Mouse (Mus musculus) cortical plate, adult 2 months (tissue): ENCODE data around the gene Shank1. TPM values are rescaled to one million over a fixed set of nuclear protein-coding genes. Genes with fewer than 3 reads are reported as not detected.

Source experiments
- H3K27ac ChIP-seq: fragments of 200-500 bp; 2 replicates; pipeline ENCODE4 v1.5.1; 2012; ENCODE audit warnings: low read length, control low read depth, inconsistent platforms; ENCODE audit not compliant: insufficient read depth
- H3K4me1 ChIP-seq: fragments of 200-500 bp; 2 replicates; pipeline ENCODE4 v1.6.1; 2011; ENCODE audit warnings: low read length; ENCODE audit not compliant: control insufficient read depth, insufficient read depth
- H3K4me3 ChIP-seq: fragments of 200-500 bp; 2 replicates; pipeline ENCODE4 v1.5.1; 2011; ENCODE audit warnings: mild to moderate bottlenecking, low read length, control low read depth; ENCODE audit not compliant: insufficient read depth
- CTCF ChIP-seq: fragments of 200-500 bp; IDR thresholded peaks from 2 replicates; pipeline ENCODE4 v1.5.1; 2011; ENCODE audit warnings: mild to moderate bottlenecking, control low read depth, low read length; ENCODE audit not compliant: insufficient read depth; ENCODE audit errors: extremely low read depth
- POLR2A ChIP-seq: fragments of 200-500 bp; IDR thresholded peaks from 2 replicates; pipeline ENCODE4 v1.6.1; 2011; ENCODE audit warnings: mild to moderate bottlenecking, low read length, control low read depth; ENCODE audit not compliant: insufficient read depth; ENCODE audit errors: extremely low read depth
- polyA plus RNA-seq: library from polyadenylated mRNA; depleted of rRNA; stranded (reverse); fragments of >200 nt; gene quantifications from 2 replicates; pipeline ENCODE4 v1.2.3, GENCODE M21; 2012

Gene Shank1
- polyA plus RNA-seq, 1 experiment, result 106 TPM

DNA sequence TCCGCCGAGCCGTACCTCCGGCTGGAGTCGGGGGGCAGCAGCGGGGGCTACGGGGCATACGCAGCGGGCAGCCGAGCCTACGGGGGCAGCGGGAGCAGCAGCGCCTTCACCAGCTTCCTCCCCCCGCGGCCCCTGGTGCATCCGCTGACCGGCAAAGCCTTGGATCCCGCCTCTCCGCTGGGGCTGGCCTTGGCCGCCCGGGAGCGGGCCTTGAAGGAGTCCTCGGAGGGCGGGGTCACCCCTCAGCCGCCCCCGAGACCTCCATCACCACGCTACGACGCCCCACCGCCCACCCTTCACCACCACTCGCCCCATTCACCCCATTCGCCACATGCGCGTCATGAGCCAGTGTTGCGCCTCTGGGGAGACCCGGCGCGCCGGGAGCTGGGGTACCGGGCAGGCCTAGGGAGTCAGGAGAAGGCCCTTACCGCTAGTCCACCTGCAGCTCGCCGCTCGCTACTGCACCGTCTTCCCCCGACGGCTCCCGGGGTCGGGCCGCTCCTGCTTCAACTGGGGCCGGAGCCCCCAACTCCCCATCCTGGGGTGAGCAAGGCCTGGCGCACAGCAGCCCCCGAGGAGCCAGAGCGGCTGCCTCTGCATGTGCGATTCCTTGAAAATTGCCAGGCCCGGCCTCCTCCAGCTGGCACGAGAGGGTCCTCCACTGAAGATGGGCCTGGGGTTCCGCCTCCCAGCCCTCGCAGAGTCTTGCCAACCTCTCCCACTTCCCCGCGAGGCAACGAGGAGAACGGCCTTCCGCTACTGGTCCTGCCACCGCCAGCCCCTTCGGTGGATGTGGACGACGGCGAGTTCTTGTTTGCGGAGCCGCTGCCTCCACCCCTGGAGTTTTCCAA lies 42.9 kb downstream of the Shank1 start:
- H3K4me1 ChIP-seq, result no peaks in the 10 kb centered on the region
- TF ChIP-seq POLR2A (no peak), CTCF (no peak)
- no peak overlapping the region for H3K4me3 ChIP-seq
- no peak overlapping the region for H3K27ac ChIP-seq

- TF ChIP-seq CTCF, result no peak
- no peak for TF ChIP-seq POLR2A
- Histone ChIP-seq H3K4me3 (no peak overlapping the region), H3K27ac (no peak overlapping the region), H3K4me1 (no peaks in the 10 kb centered on the region)
These were observed 43.7 kb downstream of the Shank1 start for GRCm38 (mm10) chr7:44353601-44354340.

DNA sequence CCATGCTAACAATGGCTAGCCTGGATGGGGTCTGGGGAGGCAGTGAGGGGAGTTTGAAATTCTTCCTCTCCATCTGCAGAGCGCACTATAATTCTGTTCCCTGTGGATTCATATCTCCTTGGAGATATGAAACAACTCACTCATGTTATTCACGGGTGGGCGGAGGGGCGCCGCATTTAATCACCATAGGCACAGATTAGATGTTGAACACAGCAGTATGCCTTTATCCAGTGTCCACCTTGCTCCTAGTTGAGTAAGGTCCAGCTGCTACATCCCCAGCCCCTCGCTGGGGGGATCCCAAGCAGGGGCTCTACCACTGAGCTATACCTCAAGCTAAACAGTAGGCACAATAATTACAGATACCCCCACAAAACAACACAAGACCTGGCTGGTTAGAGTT lies 45.4 kb downstream of the Shank1 start:
- H3K4me1 ChIP-seq, result peaks cover 2% of the 10 kb centered on the region; the same call in 1 of the 2 replicates
- no peak overlapping the region for H3K27ac ChIP-seq
- TF ChIP-seq CTCF (no peak), POLR2A (no peak)
- H3K4me3 ChIP-seq, result no peak overlapping the region

DNA sequence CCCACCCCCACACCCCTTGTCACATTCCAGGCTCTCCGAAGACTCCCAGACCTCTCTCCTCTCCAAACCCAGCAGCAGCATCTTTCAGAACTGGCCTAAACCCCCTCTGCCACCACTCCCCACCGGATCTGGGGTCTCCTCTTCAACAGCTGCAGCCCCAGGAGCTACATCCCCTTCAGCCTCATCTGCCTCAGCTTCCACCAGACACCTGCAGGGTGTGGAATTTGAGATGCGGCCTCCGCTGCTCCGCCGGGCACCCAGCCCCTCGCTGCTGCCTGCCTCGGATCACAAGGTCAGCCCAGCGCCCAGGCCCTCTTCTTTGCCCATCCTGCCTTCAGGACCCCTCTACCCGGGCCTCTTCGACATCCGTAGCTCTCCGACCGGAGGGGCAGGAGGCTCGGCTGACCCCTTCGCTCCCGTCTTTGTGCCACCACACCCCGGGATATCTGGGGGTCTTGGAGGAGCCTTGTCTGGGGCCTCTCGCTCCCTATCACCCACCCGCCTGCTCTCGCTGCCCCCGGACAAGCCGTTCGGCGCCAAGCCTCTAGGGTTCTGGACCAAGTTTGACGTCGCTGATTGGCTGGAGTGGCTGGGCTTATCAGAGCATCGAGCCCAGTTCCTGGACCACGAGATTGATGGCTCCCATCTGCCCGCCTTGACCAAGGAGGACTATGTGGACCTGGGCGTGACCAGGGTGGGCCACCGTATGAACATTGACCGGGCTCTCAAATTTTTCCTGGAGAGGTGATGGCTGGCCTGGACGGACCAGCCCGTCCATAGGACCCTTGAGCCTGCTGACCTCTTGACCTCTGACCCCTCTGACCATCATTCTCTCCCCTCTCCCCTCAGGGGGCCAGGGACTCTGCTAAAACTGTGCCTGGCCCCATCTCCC lies 46.8 kb downstream of the Shank1 start:
- Histone ChIP-seq H3K27ac (no peak overlapping the region), H3K4me3 (no peak overlapping the region), H3K4me1 (peaks cover 2% of the 10 kb centered on the region; the same call in 1 of the 2 replicates)
- no peak for TF ChIP-seq CTCF
- no peak for TF ChIP-seq POLR2A

- TF ChIP-seq CTCF (no peak), POLR2A (no peak)
- peaks cover 2% of the 10 kb centered on the region; the same call in 1 of the 2 replicates for H3K4me1 ChIP-seq
- H3K4me3 ChIP-seq, result no peak overlapping the region
- H3K27ac ChIP-seq, result no peak overlapping the region
These were observed 47.5 kb downstream of the Shank1 start for GRCm38 (mm10) chr7:44357531-44357930.

GRCm38 (mm10) chr7:44358012-44358411 lies 48.0 kb downstream of the Shank1 start:
- Histone ChIP-seq H3K27ac (no peak overlapping the region), H3K4me1 (peaks cover 2% of the 10 kb centered on the region; the same call in 1 of the 2 replicates), H3K4me3 (no peak overlapping the region)
- TF ChIP-seq CTCF (no peak), POLR2A (no peak)

DNA sequence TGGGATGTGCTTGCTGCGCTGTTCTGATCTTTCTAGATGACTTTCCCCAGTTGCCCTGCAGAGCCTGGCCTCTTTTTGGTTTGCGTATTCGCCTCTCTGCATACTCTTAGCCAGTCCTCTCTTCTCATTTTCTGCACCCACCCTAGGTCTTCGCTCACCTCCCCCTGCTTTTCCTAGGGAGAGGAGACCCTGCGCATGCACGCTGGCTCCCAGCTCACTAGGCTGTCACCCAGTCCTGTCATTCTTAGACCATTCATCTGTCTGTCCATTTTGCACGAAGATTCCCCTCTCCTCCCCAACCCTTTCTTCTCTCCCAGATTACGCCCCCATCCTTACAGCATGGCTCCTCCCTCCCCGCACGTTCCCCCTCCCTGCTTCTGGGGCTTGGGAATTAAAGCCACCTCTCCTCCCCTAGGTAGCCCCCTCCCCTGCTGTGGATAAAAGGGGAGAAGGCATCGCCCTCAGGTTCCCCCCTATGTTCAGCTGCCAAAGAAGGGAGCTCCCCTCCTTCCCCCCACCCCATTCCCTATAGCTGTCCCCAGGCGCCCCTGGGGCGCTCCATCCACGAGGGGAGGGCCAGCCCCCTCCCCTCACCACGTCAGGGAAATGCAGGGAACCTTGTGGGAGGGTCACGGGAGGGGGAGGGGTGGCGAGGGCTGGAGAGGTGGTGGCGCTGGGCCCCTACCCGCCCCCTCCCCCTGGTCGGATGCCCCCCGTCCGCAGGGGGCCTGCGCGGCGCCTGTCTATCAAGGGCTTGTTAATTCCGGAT lies 49.0 kb downstream of the Shank1 start:
- Histone ChIP-seq H3K4me1 (peaks cover 2% of the 10 kb centered on the region; the same call in 1 of the 2 replicates), H3K4me3 (no peak overlapping the region; the same call in 1 of the 2 replicates), H3K27ac (no peak overlapping the region)
- TF ChIP-seq CTCF, result no peak
- TF ChIP-seq POLR2A, result 0 out of 2 replicates have a peak, but pooled peaks have one; percentile 13

GRCm38 (mm10) chr7:44359908-44360672 lies 50.0 kb downstream of the Shank1 start:
- TF ChIP-seq CTCF, result no peak
- TF ChIP-seq POLR2A, result peak; percentile 89
- Histone ChIP-seq H3K27ac (peak overlapping the region; percentile 65), H3K4me1 (peaks cover 2% of the 10 kb centered on the region; the same call in 1 of the 2 replicates), H3K4me3 (peak overlapping the region; percentile 38)

GRCm38 (mm10) chr7:44360792-44361301 lies 50.8 kb downstream of the Shank1 start:
- peaks cover 2% of the 10 kb centered on the region; the same call in 1 of the 2 replicates for H3K4me1 ChIP-seq
- H3K4me3 ChIP-seq, result peak overlapping the region; percentile 38
- H3K27ac ChIP-seq, result no peak overlapping the region
- TF ChIP-seq POLR2A (no peak), CTCF (no peak)
